Mouse (Mus musculus): ENCODE measurements around the gene Prkar2b.

Prkar2b gene

GRCm38 (mm10) chr12:31928498-31928897 is 132.6 kb downstream of the Prkar2b start:
- DNase-seq (ENCODE audit: low read depth in 2 of 2, low spot score in 2 of 2) = no peak

GRCm38 (mm10) chr12:31926661-31927061 is 134.4 kb downstream of the Prkar2b start:
- DNase-seq (ENCODE audit: low read depth in 2 of 2, low spot score in 2 of 2) = peak in 1 of 2 experiments; percentile 24

GRCm38 (mm10) chr12:31925343-31925742 is 135.8 kb downstream of the Prkar2b start:
- no peak for DNase-seq (ENCODE audit: low read depth in 2 of 2, low spot score in 2 of 2)

GRCm38 (mm10) chr12:31924135-31924534 is 137.0 kb downstream of the Prkar2b start:
- no peak for DNase-seq (ENCODE audit: low read depth in 2 of 2, low spot score in 2 of 2)

GRCm38 (mm10) chr12:31920464-31921405 is 140.4 kb downstream of the Prkar2b start:
- DNase-seq (ENCODE audit: low read depth in 2 of 2, low spot score in 2 of 2) = no peak

- no peak for DNase-seq (ENCODE audit: low read depth in 2 of 2, low spot score in 2 of 2)
Observed at GRCm38 (mm10) chr12:31917245-31917644, 143.9 kb downstream of the Prkar2b start.

- DNase-seq (ENCODE audit: low read depth in 2 of 2, low spot score in 2 of 2) = no peak
Observed at GRCm38 (mm10) chr12:31916691-31917090, 144.4 kb downstream of the Prkar2b start.

GRCm38 (mm10) chr12:31913614-31914013 is 147.5 kb downstream of the Prkar2b start:
- no peak for DNase-seq (ENCODE audit: low read depth in 2 of 2, low spot score in 2 of 2)

- DNase-seq (ENCODE audit: low read depth in 2 of 2, low spot score in 2 of 2) = no peak
Observed at GRCm38 (mm10) chr12:31912966-31913551, 148.0 kb downstream of the Prkar2b start.
